Mouse (Mus musculus) layer of hippocampus, postnatal 36 days (tissue): ENCODE measurements around the gene Ddx17. TPM values are rescaled to one million over a fixed set of nuclear protein-coding genes. Genes with fewer than 3 reads are reported as not detected.

Experiments used
- microRNA-seq, 2 experiments: library from miRNA; unstranded; fragments of <30 nt; microRNA quantifications; one replicate each; pipeline ENCODE4 v1.2.0; 2021
- total RNA-seq, 2 experiments: library from RNA; stranded (reverse); gene quantifications; 2 replicates each; pipeline ENCODE4 v1.2.3; 2021

Gene Ddx17
- total RNA-seq, 2 experiments from 2014 or later: 311 to 331 TPM

Small RNA genes within 50 kb of the gene (microRNA-seq; reads per million reads assigned to microRNA genes)
- 0 reads per million in 2 experiments for gene Gm27903

Other genes with a start within 250 kb of the Ddx17 start
- 10 to 100 TPM; 22.3 to 23.1 TPM for gene Pla2g6, start 218.4 kb downstream of the Ddx17 start, total RNA-seq
- gene Maff, start 200.1 kb downstream of the Ddx17 start, total RNA-seq: 1 to 10 TPM; 1.4 to 2.3 TPM
- gene Tmem184b, start 143.2 kb downstream of the Ddx17 start, total RNA-seq: 10 to 100 TPM; 50.5 to 51.0 TPM
- gene Csnk1e, start 91.2 kb downstream of the Ddx17 start, total RNA-seq: 100 to 1,000 TPM; 111 to 120 TPM
- gene Kcnj4, start 41.5 kb downstream of the Ddx17 start, total RNA-seq: 10 to 100 TPM; 69.5 to 75.8 TPM
- gene Kdelr3, start 30.3 kb downstream of the Ddx17 start, total RNA-seq: under 1 TPM in 1 of 2 experiments, not detected in 1; 0.32 TPM
- gene Dmc1, start 58.4 kb upstream of the Ddx17 start, total RNA-seq: 1 to 10 TPM; 1.1 to 2.2 TPM
- gene Fam227a, start 112.2 kb upstream of the Ddx17 start, total RNA-seq: 10 to 100 TPM in 1 of 2 experiments, 1 to 10 TPM in 1; 9.7 to 16.0 TPM
- 10 to 100 TPM; 43.2 to 44.3 TPM for gene Cby1, start 112.5 kb upstream of the Ddx17 start, total RNA-seq
- gene Tomm22, start 124.1 kb upstream of the Ddx17 start, total RNA-seq: 100 to 1,000 TPM; 101 to 108 TPM
- 10 to 100 TPM; 48.4 to 50.1 TPM for gene Josd1, start 141.2 kb upstream of the Ddx17 start, total RNA-seq
- 10 to 100 TPM; 48.6 to 51.6 TPM for gene Gtpbp1, start 144.1 kb upstream of the Ddx17 start, total RNA-seq
- gene Sun2, start 195.8 kb upstream of the Ddx17 start, total RNA-seq: 10 to 100 TPM; 25.3 to 31.9 TPM
- gene Dnal4, start 231.1 kb upstream of the Ddx17 start, total RNA-seq: 10 to 100 TPM; 52.4 to 53.3 TPM